Mouse (Mus musculus) forebrain, postnatal 0 days (tissue): ENCODE measurements around the gene Arg2. TPM values are rescaled to one million over a fixed set of nuclear protein-coding genes. Genes with fewer than 3 reads are reported as not detected.

Experiments
- ATAC-seq: fragments of 200-750 bp; cut with Nextera tagmentation; 2 replicates; pipeline ENCODE4 v1.8.0; 2017; ENCODE audit warnings: mild to moderate bottlenecking, moderate library complexity
- DNase-seq: peaks from one replicate; pipeline ENCODE4 v3.0.0-alpha.2; 2015
- H3K27ac ChIP-seq: fragments of 300-500 bp; sonication (generic); 2 replicates; pipeline ENCODE4 v1.5.1; 2014; ENCODE audit warnings: low read depth, mild to moderate bottlenecking, antibody characterized with exemption, low read length, moderate library complexity, mixed read lengths
- H3K27me3 ChIP-seq: fragments of 300-500 bp; sonication (generic); 2 replicates; pipeline ENCODE4 v1.6.1; 2014; ENCODE audit warnings: mild to moderate bottlenecking, low read length, mixed read lengths; ENCODE audit not compliant: insufficient read depth
- H3K36me3 ChIP-seq: fragments of 300-500 bp; sonication (generic); 2 replicates; pipeline ENCODE4 v1.6.1; 2014; ENCODE audit warnings: mild to moderate bottlenecking, moderate library complexity; ENCODE audit not compliant: insufficient read depth
- H3K4me1 ChIP-seq: fragments of 300-500 bp; sonication (generic); 2 replicates; pipeline ENCODE4 v1.6.1; 2014; ENCODE audit warnings: antibody characterized with exemption; ENCODE audit not compliant: insufficient read depth
- H3K4me2 ChIP-seq: fragments of 300-500 bp; sonication (generic); 2 replicates; pipeline ENCODE4 v1.6.1; 2014; ENCODE audit warnings: low read depth, mild to moderate bottlenecking, moderate library complexity
- H3K4me3 ChIP-seq: fragments of 300-500 bp; sonication (generic); 2 replicates; pipeline ENCODE4 v1.5.1; 2014; ENCODE audit warnings: low read depth, low read length, mixed read lengths
- H3K9ac ChIP-seq: fragments of 300-500 bp; sonication (generic); 2 replicates; pipeline ENCODE4 v1.6.1; 2014; ENCODE audit warnings: mild to moderate bottlenecking
- H3K9me3 ChIP-seq: fragments of 300-500 bp; sonication (generic); 2 replicates; pipeline ENCODE4 v1.6.1; 2016; ENCODE audit warnings: low read length
- CTCF ChIP-seq: sonication (generic); IDR thresholded peaks from 2 replicates; pipeline ENCODE4 v1.5.1; 2016; ENCODE audit warnings: antibody characterized with exemption, control low read depth, low read depth
- WGBS: fragments of 180-500 bp; shearing (Covaris S2); extraction: QIAGEN DNeasy Blood & Tissue Kit; methylation state at CpG from one replicate; pipeline ENCODE4 v1.1.7; 2014; 5-methylcytosine and 5-hydroxymethylcytosine counted together
- polyA plus RNA-seq: library from polyadenylated mRNA; unstranded; fragments of >200 nt; fragmentation: Nextera tagmentation; extraction: Ambion mirVana; gene quantifications from 2 replicates; pipeline ENCODE4 v1.2.1, GENCODE M21; 2015
- total RNA-seq: library from RNA; depleted of rRNA; stranded (reverse); fragments of >200 nt; gene quantifications from 2 replicates; pipeline ENCODE4 v1.2.3, GENCODE M21; 2014

The Arg2 gene
- total and polyA plus RNA-seq, 2 experiments from 2014 or later = 15.9 to 22.7 TPM

DNA sequence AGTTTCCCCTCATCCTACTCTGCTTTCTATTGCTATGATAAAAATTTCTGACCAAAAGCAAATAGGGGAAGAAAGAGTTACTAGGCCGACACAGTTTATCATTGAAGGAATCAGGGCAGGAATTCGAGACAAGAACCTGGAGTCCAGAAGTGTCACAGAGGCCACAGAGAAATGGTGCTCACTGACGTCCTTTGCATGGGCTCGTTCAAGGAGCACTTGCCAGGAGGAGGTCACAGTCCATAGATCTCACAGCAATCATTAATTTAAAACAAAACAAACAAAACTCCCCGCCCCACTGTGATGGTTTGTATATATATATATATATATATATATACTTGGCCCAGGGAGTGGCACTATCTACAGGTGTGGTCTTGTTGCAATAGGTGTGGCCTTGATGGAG is 25.3 kb upstream of the Arg2 start:
- Histone ChIP-seq H3K4me2 (no peak overlapping the region), H3K9me3 (no peaks in the 10 kb centered on the region), H3K36me3 (no peaks in the 10 kb centered on the region), H3K4me1 (no peaks in the 10 kb centered on the region), H3K27me3 (no peaks in the 10 kb centered on the region), H3K9ac (no peak overlapping the region), H3K4me3 (no peak overlapping the region), H3K27ac (no peak overlapping the region)
- ATAC-seq = no peak
- TF ChIP-seq CTCF = no peak
- no peak for DNase-seq
- WGBS = 94% methylated on average over 5 of the region's 5 CpGs

DNA sequence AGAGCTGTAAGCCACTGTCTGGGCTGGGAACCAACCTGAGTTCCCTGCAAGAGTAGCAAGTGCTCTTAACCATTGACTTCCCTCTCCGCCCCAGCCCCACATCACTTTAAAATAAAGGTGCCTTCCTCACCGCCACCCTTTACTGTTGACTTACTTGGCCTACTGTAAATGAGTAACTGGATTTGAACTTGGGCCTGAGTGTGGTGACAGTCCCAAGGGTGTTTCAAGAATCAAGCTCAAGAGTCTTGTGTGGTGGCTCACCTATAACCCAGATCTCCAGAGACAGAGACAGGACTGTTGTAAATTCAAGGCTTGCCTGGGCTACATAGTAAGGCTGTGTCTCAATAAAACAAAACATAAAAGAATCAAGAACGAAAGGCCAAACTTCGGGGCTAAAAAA is 11.6 kb upstream of the Arg2 start:
- WGBS = 91% methylated on average over 4 of the region's 4 CpGs
- DNase-seq = no peak
- H3K9ac ChIP-seq = no peak overlapping the region
- H3K9me3 ChIP-seq = no peaks in the 10 kb centered on the region
- TF ChIP-seq CTCF = no peak
- no peak overlapping the region for H3K4me3 ChIP-seq
- no peak overlapping the region for H3K4me2 ChIP-seq
- no peak overlapping the region for H3K27ac ChIP-seq
- no peak for ATAC-seq
- H3K27me3 ChIP-seq = no peaks in the 10 kb centered on the region
- H3K36me3 ChIP-seq = no peaks in the 10 kb centered on the region
- no peaks in the 10 kb centered on the region for H3K4me1 ChIP-seq

DNA sequence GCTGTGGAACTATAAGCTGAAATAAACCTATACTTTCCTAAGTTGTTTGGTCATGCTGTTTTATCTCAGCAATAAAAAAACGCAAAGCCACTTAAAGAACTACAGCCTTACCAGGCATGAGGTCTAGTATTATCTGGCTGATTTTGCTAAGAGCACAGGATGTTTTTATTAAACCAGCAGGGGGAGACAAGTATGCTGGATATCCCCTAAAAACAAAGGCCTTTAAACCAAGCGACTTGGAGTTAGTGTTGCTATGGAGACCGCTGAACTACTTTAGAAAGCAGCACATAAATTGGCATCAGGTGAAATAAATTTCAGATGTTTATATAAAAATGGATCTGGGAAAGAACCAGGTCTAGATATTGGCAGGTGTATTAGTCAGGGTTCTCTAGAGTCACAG is 7.8 kb upstream of the Arg2 start:
- H3K36me3 ChIP-seq = no peaks in the 10 kb centered on the region
- DNase-seq (peak; percentile 56), ATAC-seq (peak; percentile 79)
- TF ChIP-seq CTCF = peak; percentile 67
- H3K4me3 ChIP-seq = no peak overlapping the region
- no peak overlapping the region for H3K27ac ChIP-seq
- WGBS = 33% methylated on average over 3 of the region's 3 CpGs
- H3K9ac ChIP-seq = no peak overlapping the region
- no peaks in the 10 kb centered on the region for H3K4me1 ChIP-seq
- no peaks in the 10 kb centered on the region for H3K27me3 ChIP-seq
- no peaks in the 10 kb centered on the region for H3K9me3 ChIP-seq
- no peak overlapping the region for H3K4me2 ChIP-seq

DNA sequence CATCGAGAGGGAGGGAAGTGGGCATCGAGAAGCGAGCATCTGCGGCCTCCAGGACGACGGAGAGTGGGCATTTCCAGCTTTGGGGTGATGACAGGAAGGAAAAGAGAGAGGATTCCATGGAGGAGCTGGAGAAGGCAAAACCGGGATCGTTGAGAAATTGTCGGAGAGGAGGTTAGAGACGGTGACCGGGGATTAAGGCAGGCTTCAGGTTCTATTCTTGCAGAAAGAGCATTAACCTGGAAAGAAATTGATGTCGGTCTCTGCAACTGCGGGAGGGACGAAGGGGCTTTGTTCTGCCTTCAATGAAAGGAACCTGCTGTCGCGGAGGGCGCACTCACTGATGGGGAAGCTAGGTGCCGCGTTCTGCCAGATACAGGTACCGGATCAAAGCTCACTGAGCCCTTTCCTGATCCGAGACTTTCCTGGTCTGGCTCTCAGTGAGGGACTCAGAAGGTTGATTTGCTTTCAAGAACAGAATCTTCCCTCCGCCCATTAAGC is 650 bp downstream of the Arg2 start:
- no peaks in the 10 kb centered on the region; the same call in 1 of the 2 replicates for H3K4me1 ChIP-seq
- H3K9me3 ChIP-seq = no peaks in the 10 kb centered on the region
- no peak for TF ChIP-seq CTCF
- H3K4me2 ChIP-seq = peak overlapping the region; percentile 95
- ATAC-seq (peak; percentile 38; the same call in 1 of the 2 replicates), DNase-seq (peak; percentile 66)
- WGBS = 2% methylated on average over 22 of the region's 22 CpGs
- H3K4me3 ChIP-seq = peak overlapping the region; percentile 58
- H3K36me3 ChIP-seq = no peaks in the 10 kb centered on the region
- peaks cover 14% of the 10 kb centered on the region for H3K27me3 ChIP-seq
- peak overlapping the region; percentile 40; the same call in 1 of the 2 replicates for H3K27ac ChIP-seq
- H3K9ac ChIP-seq = peak overlapping the region; percentile 62

DNA sequence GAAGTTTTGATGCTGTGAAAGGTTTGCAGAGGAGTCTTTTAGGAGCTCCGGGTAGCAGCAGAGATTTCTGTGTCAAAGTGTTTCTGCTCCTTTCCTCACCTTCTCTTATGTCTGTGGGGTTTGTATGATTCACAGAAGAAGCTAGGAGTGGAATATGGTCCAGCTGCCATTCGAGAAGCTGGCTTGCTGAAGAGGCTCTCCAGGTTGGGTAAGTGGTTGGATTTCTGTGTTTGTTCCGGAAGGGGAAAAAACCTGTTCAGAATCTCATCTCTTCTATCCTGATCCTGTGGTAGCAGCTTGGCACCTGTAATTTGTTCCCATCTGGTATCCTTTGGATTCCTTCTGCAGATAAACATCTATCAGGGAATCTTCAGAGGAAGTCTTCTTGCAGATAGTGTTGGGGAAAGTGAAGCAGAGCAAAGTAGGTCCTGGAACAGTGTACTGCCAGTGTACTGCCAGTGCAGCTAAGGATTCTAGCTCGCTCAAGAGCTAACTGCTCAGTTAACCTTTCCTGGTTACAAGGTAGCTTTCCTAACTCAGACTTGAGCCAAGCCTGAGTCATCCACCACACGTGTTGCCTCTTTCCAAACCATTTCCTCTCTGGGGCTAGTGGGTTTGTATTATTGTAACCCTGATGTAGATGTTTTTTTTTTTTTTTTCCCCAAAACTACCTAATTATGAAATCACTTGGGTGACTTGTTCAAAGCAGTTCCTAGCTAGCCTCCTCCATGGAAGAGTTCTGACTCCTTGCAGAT is 1.3 kb downstream of the Arg2 start:
- Histone ChIP-seq H3K9me3 (no peaks in the 10 kb centered on the region), H3K4me2 (peak overlapping the region; percentile 95), H3K4me3 (peak overlapping the region; percentile 58), H3K27ac (no peak overlapping the region), H3K9ac (peak overlapping the region; percentile 62), H3K36me3 (no peaks in the 10 kb centered on the region), H3K27me3 (peaks cover 14% of the 10 kb centered on the region), H3K4me1 (no peaks in the 10 kb centered on the region; the same call in 1 of the 2 replicates)
- WGBS = 30% methylated on average over 5 of the region's 5 CpGs
- TF ChIP-seq CTCF = no peak
- ATAC-seq (no peak), DNase-seq (no peak)

DNA sequence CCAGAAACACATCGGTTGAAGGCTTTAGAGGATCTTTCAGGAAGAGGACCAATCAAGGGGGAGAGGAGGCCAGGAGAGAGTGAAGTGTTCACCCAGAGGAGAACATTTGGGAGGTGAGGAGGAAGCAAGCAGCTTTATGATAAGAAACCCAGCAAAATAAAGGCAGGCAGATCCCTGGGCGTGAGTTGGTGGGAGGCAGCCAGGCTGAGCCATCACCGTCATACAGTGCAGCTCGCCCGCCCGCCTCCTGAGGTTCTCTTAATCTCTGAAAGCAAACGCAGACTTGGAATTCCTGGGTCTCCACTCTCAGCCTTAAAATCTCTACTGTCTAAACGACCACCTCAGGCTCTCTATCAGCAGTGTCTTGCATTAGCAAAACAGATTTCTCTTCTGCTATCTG is 4.1 kb downstream of the Arg2 start:
- H3K9ac ChIP-seq = no peak overlapping the region

DNA sequence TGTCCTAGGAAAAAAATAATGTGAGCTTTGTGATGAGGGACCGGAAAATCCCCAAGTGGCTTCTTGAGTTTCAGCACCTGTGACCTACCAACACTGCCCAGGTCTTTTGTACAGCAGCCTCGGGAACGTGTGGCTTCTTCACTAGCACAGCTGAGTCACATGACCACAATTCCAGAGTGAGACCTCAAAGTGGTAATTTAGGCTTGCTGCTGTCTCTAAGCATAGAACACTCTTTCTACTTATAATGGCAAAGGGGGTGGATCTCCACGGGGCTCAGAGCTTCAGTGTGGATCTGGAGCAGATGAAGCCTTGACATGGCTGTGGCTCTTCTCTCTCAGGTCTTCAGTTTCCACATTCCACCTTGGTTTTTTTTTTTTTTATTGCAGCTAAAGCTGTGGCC is 4.5 kb downstream of the Arg2 start:
- Histone ChIP-seq H3K9ac (no peak overlapping the region), H3K4me3 (no peak overlapping the region), H3K4me1 (no peaks in the 10 kb centered on the region; the same call in 1 of the 2 replicates), H3K36me3 (no peaks in the 10 kb centered on the region), H3K9me3 (no peaks in the 10 kb centered on the region), H3K27me3 (peaks cover 14% of the 10 kb centered on the region), H3K27ac (no peak overlapping the region), H3K4me2 (no peak overlapping the region)
- ATAC-seq (no peak), DNase-seq (no peak)
- WGBS = 45% methylated on average over 4 of the region's 4 CpGs
- TF ChIP-seq CTCF = no peak

More for the DNA sequence above, 4.1 kb downstream of the Arg2 start:
- H3K36me3 ChIP-seq = no peaks in the 10 kb centered on the region
- no peak overlapping the region for H3K4me2 ChIP-seq
- DNase-seq = no peak
- H3K9me3 ChIP-seq = no peaks in the 10 kb centered on the region
- TF ChIP-seq CTCF = no peak
- H3K27ac ChIP-seq = no peak overlapping the region
- H3K4me3 ChIP-seq = no peak overlapping the region
- H3K27me3 ChIP-seq = peaks cover 14% of the 10 kb centered on the region
- 38% methylated on average over 8 of the region's 8 CpGs for WGBS
- ATAC-seq = no peak
- H3K4me1 ChIP-seq = no peaks in the 10 kb centered on the region; the same call in 1 of the 2 replicates
